Mouse (Mus musculus) embryonic fibroblast, embryonic 13.5 days (primary cell): ENCODE measurements around the gene Fam136a.
"Not testable (repeated sequence)": the region's sequence is repeated elsewhere in the genome, so short reads cannot be mapped to it uniquely, and the experiment has no call there.

ENCODE experiments used
- CTCF ChIP-seq: IDR thresholded peaks from 2 replicates; pipeline ENCODE4 v1.5.1; 2011; ENCODE audit warnings: mild to moderate bottlenecking, control low read depth, low read length, moderate library complexity, borderline replicate concordance; ENCODE audit not compliant: insufficient read depth
- POLR2A ChIP-seq: IDR thresholded peaks from 2 replicates; pipeline ENCODE4 v1.6.1; 2011; ENCODE audit warnings: low read depth, mild to moderate bottlenecking, control low read depth, low read length, moderate library complexity

GRCm38 (mm10) chr6:86336340-86336739 is 29.1 kb upstream of the Fam136a start:
- TF ChIP-seq POLR2A, CTCF: not testable (repeated sequence)
